Mouse (Mus musculus) v-Abl transformed pro-B cells (cell line): ENCODE results near the gene Prrx1.

Experiments used
- in situ Hi-C, 2 experiments: fragments of 400-800 bp; cut with MboI; formaldehyde crosslinking; loops; one replicate each; pipeline ENCODE4 v1.15.1; 2025; ENCODE audit not compliant: unreplicated experiment in 2 of 2

Gene Prrx1

DNA sequence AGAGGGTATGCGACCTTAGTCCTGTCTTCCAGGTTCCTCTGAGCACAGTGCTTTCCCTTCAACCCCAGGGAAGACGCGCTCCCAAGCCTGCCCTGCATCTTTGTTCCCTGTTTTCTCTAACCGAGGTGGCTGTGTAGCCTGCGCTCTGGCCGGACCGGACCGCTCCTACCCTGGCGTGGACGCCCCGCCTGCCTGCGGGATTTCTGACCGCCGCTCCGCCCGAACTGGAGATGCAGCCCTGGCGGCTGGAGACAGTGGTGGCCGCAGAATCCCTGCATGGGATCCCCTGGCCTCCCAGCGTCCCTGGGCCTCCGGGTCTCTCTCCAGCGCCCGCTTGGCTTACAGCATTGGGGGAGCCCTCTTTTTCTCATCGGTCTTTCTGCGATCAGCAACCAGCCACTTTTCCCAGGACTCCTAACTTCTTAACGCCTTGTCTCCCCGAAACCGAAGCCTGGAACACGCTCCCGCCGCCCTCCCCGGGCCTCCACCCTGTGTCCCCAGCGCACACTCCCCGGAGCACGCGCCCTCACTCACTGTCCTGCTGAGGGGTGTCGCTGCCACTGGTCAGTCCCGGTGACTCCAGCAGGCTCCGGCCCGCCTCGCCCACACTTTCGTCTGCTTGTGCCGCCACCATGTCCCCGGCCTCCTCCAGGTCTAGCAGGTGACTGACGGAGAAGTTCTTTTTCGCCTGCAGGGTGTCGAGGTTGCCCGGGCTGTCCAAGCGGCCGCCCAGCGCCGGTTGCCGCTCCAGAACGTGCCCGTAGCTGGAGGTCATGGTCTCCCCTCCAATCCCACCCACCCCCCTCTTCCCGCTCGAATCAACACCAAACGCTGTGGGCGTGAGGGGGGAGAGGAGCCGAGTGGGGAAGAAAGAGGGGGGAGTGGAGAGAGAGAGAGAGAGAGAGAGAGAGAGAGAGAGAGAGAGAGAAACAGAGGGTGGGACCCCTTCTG, 1.4 kb downstream of the Prrx1 start:
- in situ Hi-C loops, result no loop called here

DNA sequence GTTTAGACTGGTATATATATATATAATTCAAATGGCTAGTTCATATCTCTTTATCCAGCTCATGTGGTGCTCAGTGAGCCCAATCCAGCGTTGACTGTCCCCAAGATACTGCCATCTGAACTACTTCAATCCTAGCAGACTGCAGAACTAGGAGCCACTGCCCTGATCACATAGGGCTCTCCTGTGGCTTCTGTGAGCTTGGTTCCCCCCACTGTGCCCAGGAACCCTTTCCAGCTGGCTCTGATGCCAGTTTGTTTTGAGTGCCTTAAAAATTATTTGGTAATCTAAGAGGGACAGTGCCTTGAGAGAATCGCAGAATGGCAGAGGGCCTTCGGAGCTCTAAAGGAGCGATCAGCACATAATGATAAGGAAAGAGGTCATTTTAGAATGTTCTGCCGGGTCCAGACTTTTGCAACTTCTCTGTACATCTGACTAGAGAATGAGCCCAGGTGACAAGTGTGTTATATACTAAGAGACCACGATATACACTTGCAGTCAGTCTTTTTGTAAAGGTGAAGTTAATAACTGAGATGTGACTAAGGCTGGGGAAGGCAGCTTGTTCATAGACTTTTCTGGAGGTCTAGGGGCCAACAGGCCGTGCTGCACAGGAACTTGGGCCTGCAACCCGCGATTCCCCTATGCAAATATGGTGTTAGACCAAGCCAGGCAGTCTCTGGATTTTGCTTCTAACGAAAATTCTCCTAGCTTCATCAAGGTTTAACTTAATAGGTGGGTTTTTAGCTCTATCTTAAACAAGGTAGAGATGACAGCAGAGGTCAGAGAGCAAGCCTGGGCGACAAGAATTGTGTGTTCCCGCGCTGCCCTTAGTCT, 2.3 kb downstream of the Prrx1 start:
- in situ Hi-C loops, result no loop called here

DNA sequence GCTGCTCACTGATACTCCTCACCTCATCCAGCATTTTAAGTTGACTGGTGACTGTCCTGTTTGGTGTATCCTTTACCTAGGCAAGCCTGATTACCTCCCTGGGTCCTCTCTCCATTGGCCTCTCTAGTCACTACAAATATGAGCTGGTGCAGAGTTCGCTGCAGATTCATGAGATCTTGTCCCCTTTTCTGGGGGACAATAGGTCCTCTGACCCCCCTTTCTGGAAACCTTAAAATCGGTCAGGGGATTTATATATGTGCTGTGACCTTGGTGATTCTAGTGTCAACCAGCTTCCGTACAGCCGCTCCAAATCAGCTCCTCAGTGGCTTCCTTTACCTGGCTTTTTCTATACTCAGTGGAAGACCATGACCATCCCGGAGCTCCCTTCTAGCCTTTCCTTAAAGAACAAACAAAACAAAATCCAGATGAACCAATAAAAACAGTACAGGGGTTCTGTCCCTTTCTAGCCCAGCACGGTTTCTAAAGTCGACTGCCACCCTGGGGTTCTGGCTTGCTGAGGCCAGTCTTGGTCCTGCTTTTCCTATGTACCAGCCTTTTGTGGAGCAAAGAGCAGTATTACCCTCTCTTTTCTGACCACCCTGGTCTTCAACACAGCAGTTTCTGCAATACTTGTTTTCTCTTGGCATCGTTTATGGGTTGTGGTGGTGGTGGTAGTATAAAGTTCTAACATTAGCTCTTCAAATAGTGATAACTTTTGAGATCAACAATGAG, 3.3 kb downstream of the Prrx1 start:
- in situ Hi-C loops, result no loop called here

DNA sequence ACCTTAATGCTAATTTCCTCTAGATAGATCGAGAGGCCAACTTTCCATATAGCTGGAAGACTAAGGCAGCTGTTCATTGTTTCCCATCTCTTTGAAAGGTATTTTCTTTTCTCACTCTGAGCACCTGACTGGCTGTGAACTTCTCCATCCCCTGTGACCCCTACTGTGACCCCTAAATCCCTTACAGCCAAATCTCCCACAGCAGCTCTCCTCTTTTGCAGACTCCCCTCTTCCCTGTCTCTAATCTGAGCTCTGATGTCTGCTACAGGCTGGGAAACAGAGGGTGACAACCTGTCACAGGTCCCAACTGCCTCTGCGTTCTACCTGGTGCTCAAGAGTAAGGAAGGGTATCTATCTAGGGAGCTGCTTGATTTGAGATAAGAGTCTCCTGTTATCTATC, 4.0 kb downstream of the Prrx1 start:
- in situ Hi-C loops, result no loop called here

DNA sequence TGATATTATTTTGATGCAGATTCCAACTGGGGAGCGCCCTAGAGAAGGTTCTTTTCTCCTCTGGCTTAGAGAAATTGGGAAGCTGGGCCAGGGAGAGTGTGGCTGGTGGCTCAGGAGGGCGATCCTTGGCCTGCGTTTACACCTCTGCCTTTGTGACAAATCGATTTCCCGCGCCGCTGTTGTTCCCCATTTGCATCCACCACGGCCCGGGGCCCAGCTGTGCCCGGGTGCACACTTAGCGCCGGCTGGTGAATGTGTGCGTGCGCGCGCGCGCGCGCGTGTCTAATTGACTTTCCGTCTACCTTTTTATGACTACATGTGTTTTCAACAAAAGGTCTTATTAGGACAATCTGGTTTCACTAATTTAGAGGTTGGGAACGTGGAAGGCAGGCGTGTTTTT, 4.9 kb downstream of the Prrx1 start:
- in situ Hi-C loops, result no loop called here

DNA sequence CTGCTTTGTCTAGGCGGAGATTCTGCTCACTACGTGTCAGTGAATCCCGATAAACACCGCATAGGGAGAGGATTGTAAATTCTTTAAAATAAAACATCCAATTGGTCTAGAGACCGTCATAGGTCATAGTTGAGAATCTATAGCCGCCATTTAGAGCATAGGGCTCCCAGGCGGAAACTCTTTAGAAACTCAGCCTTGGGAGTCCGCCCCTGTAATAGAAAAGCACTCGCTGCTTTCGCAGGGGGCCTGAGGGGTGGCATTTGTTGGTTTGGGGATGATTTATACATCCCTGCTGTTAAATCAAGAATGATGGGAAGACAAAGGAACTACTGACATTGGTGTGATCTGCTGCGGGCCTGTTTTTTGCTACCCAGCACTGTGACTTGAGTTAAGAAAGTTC, 5.8 kb downstream of the Prrx1 start:
- in situ Hi-C loops, result no loop called here

DNA sequence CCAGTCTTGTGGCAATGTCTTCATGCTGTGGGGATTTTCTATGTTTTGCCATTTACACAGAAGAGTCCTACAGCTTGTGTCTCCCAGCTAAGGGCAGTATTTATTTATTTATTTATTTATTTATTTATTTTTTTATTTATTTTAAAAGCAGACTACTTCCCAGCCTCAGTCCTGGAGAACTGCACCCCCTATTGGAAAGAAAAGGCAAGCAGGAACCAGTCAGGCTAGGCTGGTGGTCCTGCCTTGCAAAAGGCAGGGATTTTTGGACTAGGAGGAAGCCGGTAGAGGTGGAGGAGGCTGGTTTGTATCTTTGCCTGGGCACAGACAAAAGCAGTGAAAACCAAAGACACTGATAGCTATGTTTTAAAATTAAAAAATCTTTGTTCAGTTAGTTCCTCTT, 7.6 kb downstream of the Prrx1 start:
- in situ Hi-C loops, result no loop called here

DNA sequence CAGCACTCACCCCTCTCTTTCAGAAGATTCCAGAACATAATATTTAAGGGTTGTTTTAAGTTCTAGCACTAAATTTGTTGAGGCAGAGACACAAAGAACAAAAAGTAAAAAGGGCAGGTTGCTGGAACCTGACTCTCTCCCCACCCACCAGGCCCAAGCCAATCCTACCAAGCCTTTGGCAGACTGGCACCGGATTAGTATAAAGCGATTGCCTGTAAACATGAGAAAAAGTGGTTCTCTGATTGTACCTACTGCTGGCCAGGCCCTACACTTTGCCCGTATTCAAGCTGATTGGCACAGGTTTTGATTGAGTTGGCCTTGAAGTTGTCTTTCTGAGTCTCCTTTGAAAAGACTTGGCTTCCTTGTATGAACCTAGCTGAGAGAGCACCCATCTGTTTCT, 8.7 kb downstream of the Prrx1 start:
- in situ Hi-C loops, result no loop called here

DNA sequence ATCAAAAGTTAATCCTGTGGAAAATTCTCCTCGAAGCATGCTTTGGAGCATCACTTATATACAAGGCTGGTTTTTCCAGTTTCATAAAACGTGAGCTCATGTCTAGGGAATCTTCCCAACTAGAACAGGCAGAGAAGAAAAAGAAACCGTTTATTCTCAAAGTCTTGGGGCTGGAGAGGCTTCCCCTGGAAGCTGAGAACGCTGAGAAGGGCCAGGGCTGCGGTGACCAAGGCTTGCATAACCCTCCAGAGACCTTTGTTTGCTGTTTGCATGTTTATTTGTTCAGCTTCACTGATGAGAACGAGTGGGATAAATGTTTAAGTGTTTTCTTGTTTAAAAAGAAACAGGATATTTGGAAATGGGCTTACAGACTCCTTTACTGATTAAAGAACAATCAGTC, 11.2 kb downstream of the Prrx1 start:
- in situ Hi-C loops, result no loop called here

DNA sequence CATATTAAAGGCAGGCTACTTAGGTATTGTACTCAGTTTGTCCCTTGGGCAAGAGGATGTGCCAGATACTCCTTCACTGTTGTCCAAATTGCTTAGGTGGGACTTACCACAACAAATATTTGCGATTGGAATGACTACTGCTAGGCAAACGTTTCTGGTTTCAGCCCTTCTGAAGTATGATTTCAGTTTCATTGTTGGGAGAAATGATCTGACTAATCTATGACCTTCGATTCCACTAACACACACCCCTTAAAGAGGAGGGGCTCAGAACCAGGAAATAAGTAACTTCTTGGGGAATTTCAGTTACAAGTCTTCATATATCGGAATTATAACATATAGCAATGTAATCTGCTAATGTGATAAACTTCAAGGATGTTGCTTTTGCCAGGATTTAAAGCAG, 20.4 kb downstream of the Prrx1 start:
- in situ Hi-C loops, result no loop called here

DNA sequence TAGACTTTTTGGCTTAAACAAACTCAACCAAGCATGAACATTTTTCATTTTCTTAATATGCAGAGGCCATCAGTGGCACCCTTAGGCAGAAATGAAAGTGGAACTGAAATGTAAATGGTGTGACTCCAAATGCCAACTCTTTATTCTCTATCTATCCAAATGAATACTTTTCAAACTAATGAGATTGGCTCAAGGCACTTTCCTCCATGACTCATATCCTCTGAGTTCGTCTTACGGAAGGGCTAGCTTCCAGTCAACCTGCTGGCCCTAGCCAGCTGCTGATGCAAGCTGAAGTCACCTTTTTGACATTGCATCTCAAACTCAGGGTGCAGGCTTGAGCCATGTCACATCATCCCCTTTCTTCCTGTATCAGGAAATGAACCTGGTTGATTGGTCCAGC, 21.6 kb downstream of the Prrx1 start:
- in situ Hi-C loops, result no loop called here

DNA sequence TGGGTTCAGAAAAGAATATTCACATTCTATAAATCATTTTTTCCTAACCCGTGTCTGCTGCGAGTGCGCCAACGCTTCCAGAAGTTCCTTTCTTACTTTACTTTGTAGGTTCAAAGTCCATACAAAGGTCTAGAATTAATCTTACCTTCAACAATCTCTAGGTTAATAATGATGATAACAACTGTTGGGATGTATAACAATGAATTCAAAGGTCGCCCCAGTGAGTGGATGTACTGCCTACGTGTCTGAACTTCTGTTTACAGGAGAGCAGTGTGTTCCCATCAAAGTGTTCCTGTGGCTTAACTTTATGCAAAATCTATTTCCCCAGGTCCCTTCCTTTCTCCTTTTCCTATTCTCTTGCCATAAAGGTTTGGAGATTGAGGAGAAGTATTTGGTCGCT, 24.4 kb downstream of the Prrx1 start:
- in situ Hi-C loops, result no loop called here

DNA sequence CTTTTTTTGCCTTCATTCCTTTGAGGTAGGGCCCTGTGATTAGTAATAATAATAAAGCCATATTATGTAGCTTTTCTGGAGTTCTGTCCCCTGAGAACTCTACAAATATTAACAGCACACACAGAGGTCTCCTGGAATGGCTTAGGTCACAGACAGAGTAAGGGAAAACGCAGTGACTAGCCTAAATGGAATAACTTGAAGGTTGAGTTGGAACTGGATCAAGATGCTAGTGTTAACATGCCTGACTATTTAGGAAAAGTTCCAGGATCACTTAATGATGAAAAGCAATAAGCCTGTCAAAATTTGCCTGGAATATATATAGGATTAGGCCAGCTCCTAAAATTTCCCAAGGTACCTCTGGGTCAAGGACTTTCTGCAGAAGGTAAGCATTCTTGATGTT, 28.0 kb downstream of the Prrx1 start:
- in situ Hi-C loops, result no loop called here

DNA sequence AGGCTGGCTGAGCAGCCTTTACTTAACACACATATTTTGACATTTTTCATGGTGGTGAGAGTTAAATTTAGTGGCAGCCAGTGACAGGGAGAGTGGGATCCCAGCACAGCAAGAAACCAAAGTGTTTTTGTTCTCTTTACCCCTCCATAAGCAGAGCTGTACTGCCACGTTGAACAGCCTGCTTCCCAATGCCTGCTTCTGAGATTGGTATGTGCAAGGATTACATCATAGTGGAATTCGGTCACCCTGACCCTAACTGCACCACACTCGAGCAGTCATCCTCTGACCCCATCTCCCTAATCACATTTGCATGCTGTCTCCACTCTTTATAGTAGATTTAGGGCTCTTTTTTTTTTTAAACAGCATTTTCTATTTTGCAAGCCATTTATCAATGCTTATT, 28.4 kb downstream of the Prrx1 start:
- in situ Hi-C loops, result no loop called here

DNA sequence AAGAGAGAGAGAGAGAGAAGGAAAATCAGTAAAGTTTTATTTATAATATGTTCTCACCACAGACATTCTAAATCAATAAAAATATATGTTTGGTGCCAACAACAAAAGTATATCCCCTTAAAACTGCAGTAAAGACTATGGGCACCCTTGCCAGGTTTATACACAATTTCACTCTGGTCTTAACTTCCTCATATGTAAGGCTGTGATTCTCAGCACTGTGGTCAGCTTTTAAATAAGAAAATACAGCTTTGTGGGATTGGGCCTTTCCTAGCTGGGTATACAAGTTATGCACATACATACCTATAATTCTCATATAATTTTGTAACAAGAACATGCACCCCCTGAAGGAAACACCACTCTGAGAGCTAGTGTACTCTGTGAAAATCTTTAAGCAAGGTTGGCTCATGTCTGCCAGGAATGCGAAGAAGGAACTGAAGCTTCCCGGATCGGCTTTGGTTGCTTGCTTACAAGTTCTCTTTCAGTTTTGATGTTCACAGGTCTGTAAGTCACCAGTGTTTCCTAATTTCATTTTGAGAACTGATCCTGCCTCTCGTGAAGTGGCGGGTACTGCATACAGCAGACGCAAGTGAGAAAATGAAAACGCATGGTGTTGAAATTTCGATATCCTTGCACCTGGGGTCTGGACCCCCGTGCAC, 29.4 kb downstream of the Prrx1 start:
- in situ Hi-C loops, result no loop called here

DNA sequence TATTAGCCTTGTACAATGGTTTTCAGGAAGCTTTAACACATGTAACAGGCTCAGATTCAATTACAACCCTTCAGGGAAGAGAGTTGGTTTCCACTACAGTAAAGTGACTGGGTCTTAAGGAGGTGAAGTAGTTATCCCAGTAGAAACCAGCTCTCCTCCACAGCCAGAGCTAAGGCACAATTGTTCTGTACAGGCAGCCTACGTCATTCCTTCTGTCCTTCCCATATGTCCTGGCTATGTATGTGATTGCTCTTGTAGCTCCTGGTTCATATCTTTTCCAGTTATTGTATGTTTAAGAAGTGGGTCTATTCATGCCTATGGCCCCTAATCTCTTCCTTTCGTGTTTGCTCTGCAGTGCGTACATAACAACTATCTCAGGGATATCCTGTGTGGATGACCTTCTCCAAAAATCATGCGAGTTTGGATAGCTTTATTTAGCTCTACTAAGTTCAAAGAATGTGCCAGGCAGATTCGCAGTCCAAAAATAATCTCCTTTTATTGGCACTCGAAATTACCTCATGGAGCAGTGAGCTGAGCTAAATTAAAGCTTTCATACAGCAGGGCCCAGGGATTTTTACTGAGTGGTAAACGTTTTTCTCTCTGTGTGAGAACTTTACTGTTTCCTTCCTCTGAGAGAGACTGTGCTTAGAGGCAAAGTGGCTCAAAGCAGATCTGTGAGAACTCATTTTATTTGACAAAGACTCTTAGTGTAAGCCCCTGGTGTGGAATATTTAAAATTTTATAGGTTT, 31.9 kb downstream of the Prrx1 start:
- in situ Hi-C loops, result no loop called here

DNA sequence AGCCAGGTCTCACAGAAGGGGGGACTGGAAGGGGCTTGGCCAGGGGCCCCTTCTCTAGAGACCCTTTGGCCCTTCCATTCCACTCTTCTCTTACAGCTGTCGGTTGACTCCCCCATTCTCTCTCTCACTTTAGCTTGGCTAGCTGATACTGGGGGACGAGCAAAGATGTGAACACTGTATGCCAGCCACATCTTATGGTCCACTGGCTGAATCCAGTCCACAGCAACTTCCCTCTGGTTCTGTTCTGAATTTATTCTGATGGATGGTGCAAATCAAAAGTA, 32.7 kb downstream of the Prrx1 start:
- in situ Hi-C loops, result no loop called here

DNA sequence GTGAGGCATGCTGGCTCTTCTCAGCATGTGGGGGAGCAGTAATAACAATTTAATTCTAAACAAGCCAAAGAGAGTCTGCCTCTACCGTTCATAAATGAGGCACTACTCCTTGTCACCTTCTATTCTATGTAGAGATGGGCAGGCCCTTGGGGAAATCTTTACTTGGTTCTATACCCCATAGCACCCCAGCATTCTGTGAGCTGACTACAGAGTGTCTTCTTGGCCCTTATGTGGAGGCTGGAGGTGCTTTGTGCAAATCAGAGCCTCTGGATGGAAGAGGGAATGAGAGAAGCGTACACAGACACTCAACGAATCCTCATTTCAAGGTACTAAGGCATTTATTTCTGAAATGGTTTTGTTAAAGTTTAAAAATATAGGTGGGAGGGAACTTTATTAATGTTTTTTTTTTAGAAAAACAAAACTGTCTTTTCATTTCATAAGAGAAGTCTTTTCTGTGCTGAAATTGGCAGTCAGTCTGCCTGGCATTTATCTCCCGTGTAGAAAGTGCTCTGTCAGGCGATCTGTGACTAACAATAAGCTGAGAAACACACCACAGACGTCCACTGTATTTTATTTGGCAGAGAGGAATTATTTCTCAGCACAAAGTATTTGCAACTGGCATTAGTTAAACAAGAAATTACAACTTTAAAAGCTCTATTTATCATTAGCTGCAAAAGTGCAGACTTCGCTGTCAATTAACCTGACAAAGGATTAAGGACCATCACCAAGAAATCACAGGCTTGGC, 33.2 kb downstream of the Prrx1 start:
- in situ Hi-C loops, result no loop called here

DNA sequence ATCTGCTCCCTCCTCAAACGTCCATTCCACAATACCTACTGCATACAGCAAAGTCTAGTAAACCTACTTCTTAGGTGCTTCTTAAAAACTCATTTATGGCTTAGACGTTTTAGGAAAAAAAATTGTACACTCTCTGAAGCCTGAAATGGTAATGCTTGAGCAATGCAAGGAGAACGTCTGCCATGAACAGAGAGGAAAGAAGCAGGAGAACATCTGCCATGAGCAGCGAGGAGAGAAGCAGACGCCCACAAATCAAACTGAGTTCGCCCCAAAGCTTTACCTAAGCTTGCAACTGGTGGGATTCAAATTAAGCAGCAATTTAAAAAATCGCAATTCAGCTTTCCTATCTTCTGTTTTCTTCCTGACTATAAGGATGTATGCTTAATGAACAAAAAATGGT, 36.4 kb downstream of the Prrx1 start:
- in situ Hi-C loops, result no loop called here

DNA sequence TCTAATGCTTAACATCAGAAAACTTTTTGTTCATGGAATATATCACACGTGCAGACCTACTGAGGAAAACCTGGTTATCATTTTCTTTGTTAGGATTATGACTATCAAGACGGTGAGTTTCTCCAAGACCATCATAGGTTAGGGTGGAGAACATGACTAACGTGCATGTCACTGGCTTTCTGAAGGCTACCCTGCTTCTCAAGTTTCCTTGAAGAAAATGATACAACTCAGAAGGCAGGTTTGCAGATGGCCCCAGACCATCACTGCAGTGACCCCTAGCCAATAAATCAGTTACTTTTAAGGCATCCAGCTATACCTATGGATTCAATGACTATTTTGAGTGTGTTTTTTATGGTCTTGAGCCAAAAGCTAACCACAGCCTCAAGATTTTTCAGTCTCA, 38.6 kb downstream of the Prrx1 start:
- in situ Hi-C loops, result no loop called here
